Mouse (Mus musculus): ENCODE data around the gene Gpr143. TPM values are rescaled to one million over a fixed set of nuclear protein-coding genes. Genes with fewer than 3 reads are reported as not detected.
A peak's percentile ranks its signal among the peaks of the same experiment; 100 is the strongest.
"Not testable (repeated sequence)": the region's sequence is repeated elsewhere in the genome, so short reads cannot be mapped to it uniquely, and the experiment has no call there.

Gpr143 gene
- total and polyA plus RNA-seq, 3 experiments = not detected

DNA sequence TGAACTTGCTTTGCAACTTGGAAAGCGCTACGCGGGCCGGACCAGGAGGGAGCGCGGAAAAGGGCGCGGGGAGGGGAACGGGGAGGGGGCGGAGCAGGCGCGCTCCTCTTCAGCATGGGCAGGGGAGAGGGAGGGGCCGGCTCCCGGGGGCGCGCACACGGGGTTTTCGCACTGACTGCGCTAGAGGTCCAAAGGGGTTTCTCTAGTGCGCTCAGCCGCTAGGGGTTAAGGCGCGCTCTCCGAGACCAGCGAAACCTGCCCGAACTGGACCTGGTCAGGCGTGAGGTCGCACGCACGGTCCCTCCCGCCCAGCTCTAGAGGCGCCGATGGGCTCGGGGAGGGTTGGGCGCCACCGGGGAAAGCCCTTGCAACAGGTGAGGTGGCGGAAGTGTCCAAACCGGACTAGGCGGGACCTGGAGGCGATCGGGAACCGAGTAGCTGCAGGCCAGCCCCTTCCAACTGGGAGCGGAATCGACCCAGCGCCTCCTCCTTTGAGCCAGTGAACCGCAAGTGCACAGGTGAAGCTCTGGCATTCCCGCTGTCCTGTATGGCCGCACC is 12.0 kb upstream of the Gpr143 start:
- peak overlapping the region; percentile 70 for H3K9ac ChIP-seq (ENCODE audit: low read depth, low read length)
- H3K27me3 ChIP-seq (ENCODE audit: control insufficient read depth, insufficient read depth, low read length) = no peaks in the 10 kb centered on the region
- no peaks in the 10 kb centered on the region for H3K4me1 ChIP-seq (ENCODE audit: control insufficient read depth, insufficient read depth, low read length)
- peak; percentile 58 to 69 for DNase-seq
- intact Hi-C loops (cut with DNase I) = loop anchor here (2.0 to 5.0 kb wide), 2 partner anchors 48 to 61 kb away; no protein-coding TSS in a partner anchor
- WGBS = 13% methylated on average over 28 of the region's 48 CpGs
- peak overlapping the region; percentile 64 for H3K4me3 ChIP-seq
- H3K27ac ChIP-seq = peak overlapping the region; percentile 20; the same call in 1 of the 2 replicates
- H3K36me3 ChIP-seq (ENCODE audit: control insufficient read depth, insufficient read depth, low read length) = no peaks in the 10 kb centered on the region
- H3K79me2 ChIP-seq (replicated peaks; ENCODE audit: control insufficient read depth, insufficient read depth, low read length) = no peaks in the 10 kb centered on the region
- TF ChIP-seq CTCF (IDR thresholded peaks at IDR 0.05) (peak; percentile 14; the same call in 1 of the 2 replicates), POLR2A (IDR thresholded peaks at IDR 0.05; ENCODE audit: insufficient read depth, low read depth, low read length) (no peak)

GRCm38 (mm10) chrX:152788129-152788528 is 6.4 kb downstream of the Gpr143 start:
- no peak for DNase-seq

DNA sequence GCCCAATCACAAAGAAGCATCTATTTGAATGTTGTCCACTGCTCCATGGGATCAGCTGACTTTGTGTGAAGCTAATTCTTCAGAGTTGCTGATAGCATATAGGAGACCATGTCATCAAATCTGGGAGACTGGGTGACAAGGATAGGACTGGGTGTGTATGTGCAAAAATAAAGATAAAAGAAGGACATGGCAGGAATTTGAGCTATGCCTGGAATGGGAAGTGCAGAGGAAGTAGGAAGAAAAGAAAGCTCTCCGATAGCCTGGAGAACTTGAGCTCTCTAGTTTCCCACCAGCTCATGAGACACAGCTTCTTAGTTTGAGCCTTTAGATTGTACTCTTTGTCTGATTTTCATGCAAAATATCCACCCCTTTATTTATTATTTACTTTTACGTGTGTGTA is 6.9 kb downstream of the Gpr143 start:
- no peaks in the 10 kb centered on the region for H3K4me1 ChIP-seq (ENCODE audit: control insufficient read depth, insufficient read depth, low read length)
- no peaks in the 10 kb centered on the region for H3K27me3 ChIP-seq (ENCODE audit: control insufficient read depth, insufficient read depth, low read length)
- DNase-seq = no peak
- no peak overlapping the region for H3K27ac ChIP-seq
- TF ChIP-seq CTCF (IDR thresholded peaks at IDR 0.05) (no peak), POLR2A (IDR thresholded peaks at IDR 0.05; ENCODE audit: insufficient read depth, low read depth, low read length) (no peak), EP300 (IDR thresholded peaks at IDR 0.05; ENCODE audit: insufficient read depth, low read depth, low read length) (no peak)
- 58% methylated on average over 2 of the region's 2 CpGs for WGBS
- H3K36me3 ChIP-seq (ENCODE audit: control insufficient read depth, insufficient read depth, low read length) = no peaks in the 10 kb centered on the region
- no peaks in the 10 kb centered on the region for H3K79me2 ChIP-seq (replicated peaks; ENCODE audit: control insufficient read depth, insufficient read depth, low read length)
- no peak overlapping the region for H3K9ac ChIP-seq (ENCODE audit: low read depth, low read length)
- intact Hi-C loops (cut with DNase I) = no loop called here
- no peak overlapping the region for H3K4me3 ChIP-seq

More at GRCm38 (mm10) chrX:152788129-152788528, 6.4 kb downstream of the Gpr143 start:
- 52% methylated on average over 1 of the region's 1 CpGs for WGBS
- Histone ChIP-seq H3K4me3 (no peak overlapping the region), H3K4me1 (ENCODE audit: control insufficient read depth, insufficient read depth, low read length) (no peaks in the 10 kb centered on the region), H3K79me2 (replicated peaks; ENCODE audit: control insufficient read depth, insufficient read depth, low read length) (no peaks in the 10 kb centered on the region), H3K36me3 (ENCODE audit: control insufficient read depth, insufficient read depth, low read length) (no peaks in the 10 kb centered on the region), H3K9ac (ENCODE audit: low read depth, low read length) (no peak overlapping the region), H3K27ac (no peak overlapping the region), H3K27me3 (ENCODE audit: control insufficient read depth, insufficient read depth, low read length) (no peaks in the 10 kb centered on the region)
- intact Hi-C loops (cut with DNase I) = no loop called here
- TF ChIP-seq CTCF (IDR thresholded peaks at IDR 0.05) (no peak), POLR2A (IDR thresholded peaks at IDR 0.05; ENCODE audit: insufficient read depth, low read depth, low read length) (no peak), EP300 (IDR thresholded peaks at IDR 0.05; ENCODE audit: insufficient read depth, low read depth, low read length) (no peak)

DNA sequence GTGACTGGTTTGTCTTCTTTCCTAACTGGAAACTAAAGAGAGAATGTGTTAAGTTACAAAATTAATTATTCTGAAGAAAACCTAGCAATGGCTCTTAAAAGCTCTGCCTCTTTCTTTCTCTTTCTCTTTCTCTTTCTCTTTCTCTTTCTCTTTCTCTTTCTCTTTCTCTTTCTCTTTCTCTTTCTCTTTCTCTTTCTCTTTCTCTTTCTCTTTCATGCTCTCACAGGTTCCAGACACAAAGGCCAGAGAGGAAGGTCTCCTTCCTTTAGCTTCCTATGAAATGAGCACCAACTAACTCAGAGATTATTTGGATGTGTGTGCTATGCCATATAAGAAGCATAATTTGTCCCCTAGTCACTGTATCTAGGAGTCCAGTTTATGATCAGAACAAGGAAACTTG is 23.6 kb downstream of the Gpr143 start:
- Histone ChIP-seq H3K27me3 (ENCODE audit: control insufficient read depth, insufficient read depth, low read length) (no peaks in the 10 kb centered on the region), H3K4me1 (ENCODE audit: control insufficient read depth, insufficient read depth, low read length) (no peaks in the 10 kb centered on the region), H3K79me2 (replicated peaks; ENCODE audit: control insufficient read depth, insufficient read depth, low read length) (no peaks in the 10 kb centered on the region), H3K36me3 (ENCODE audit: control insufficient read depth, insufficient read depth, low read length) (no peaks in the 10 kb centered on the region), H3K27ac (no peak overlapping the region), H3K4me3 (no peak overlapping the region), H3K9ac (ENCODE audit: low read depth, low read length) (no peak overlapping the region)
- no peak for DNase-seq
- TF ChIP-seq CTCF (IDR thresholded peaks at IDR 0.05) (no peak), POLR2A (IDR thresholded peaks at IDR 0.05; ENCODE audit: insufficient read depth, low read depth, low read length) (no peak), EP300 (IDR thresholded peaks at IDR 0.05; ENCODE audit: insufficient read depth, low read depth, low read length) (no peak)
- intact Hi-C loops (cut with DNase I) = no loop called here

DNA sequence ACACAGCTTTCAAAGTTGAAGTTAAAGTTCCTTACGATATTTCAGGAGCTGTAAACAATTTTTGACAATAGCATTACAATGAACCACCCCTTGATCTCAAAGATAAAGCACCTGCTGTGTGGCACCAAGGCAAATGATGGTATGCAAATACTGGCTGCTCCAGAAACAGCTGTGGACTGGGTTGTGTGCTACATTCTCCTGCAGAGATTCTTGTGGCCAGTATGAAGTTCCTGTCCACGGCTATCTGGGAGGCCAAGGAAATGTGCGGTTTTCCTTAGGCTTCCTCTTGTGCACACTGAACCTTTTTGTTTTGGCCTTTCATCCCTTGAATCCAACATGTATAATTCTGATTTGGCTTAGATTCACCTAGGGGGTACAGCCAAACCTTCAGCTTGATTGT is 31.6 kb downstream of the Gpr143 start:
- H3K9ac ChIP-seq (ENCODE audit: low read depth, low read length) = no peak overlapping the region
- intact Hi-C loops (cut with DNase I) = loop anchor here (10.0 kb wide), 1 partner anchor 279 kb away; no protein-coding TSS in a partner anchor
- no peaks in the 10 kb centered on the region for H3K36me3 ChIP-seq (ENCODE audit: control insufficient read depth, insufficient read depth, low read length)
- no peaks in the 10 kb centered on the region for H3K27me3 ChIP-seq (ENCODE audit: control insufficient read depth, insufficient read depth, low read length)
- TF ChIP-seq POLR2A (IDR thresholded peaks at IDR 0.05; ENCODE audit: insufficient read depth, low read depth, low read length) = no peak
- TF ChIP-seq CTCF (IDR thresholded peaks at IDR 0.05) = no peak
- no peak for TF ChIP-seq EP300 (IDR thresholded peaks at IDR 0.05; ENCODE audit: insufficient read depth, low read depth, low read length)
- DNase-seq = no peak
- no peaks in the 10 kb centered on the region for H3K79me2 ChIP-seq (replicated peaks; ENCODE audit: control insufficient read depth, insufficient read depth, low read length)
- 54% methylated on average over 3 of the region's 3 CpGs for WGBS
- H3K4me3 ChIP-seq = no peak overlapping the region
- no peaks in the 10 kb centered on the region for H3K4me1 ChIP-seq (ENCODE audit: control insufficient read depth, insufficient read depth, low read length)
- H3K27ac ChIP-seq = no peak overlapping the region

GRCm38 (mm10) chrX:152818996-152819395 is 37.3 kb downstream of the Gpr143 start:
- H3K9ac ChIP-seq (ENCODE audit: low read depth, low read length) = no peak overlapping the region
- DNase-seq = no peak
- H3K36me3 ChIP-seq (ENCODE audit: control insufficient read depth, insufficient read depth, low read length) = no peaks in the 10 kb centered on the region
- no peak overlapping the region for H3K4me3 ChIP-seq
- no peaks in the 10 kb centered on the region for H3K27me3 ChIP-seq (ENCODE audit: control insufficient read depth, insufficient read depth, low read length)
- no peaks in the 10 kb centered on the region for H3K79me2 ChIP-seq (replicated peaks; ENCODE audit: control insufficient read depth, insufficient read depth, low read length)
- TF ChIP-seq CTCF (IDR thresholded peaks at IDR 0.05) (peak; percentile 76), EP300 (IDR thresholded peaks at IDR 0.05; ENCODE audit: insufficient read depth, low read depth, low read length) (no peak), POLR2A (IDR thresholded peaks at IDR 0.05; ENCODE audit: insufficient read depth, low read depth, low read length) (no peak)
- no peaks in the 10 kb centered on the region for H3K4me1 ChIP-seq (ENCODE audit: control insufficient read depth, insufficient read depth, low read length)
- intact Hi-C loops (cut with DNase I) = loop anchor here (1.0 to 10.0 kb wide), 4 partner anchors 52 to 284 kb away; partner anchors contain the start of gene Shroom2
- H3K27ac ChIP-seq = no peak overlapping the region

- H3K36me3 ChIP-seq (ENCODE audit: control insufficient read depth, insufficient read depth, low read length); H3K4me1 ChIP-seq (ENCODE audit: control insufficient read depth, insufficient read depth, low read length); H3K27ac ChIP-seq; H3K27me3 ChIP-seq (ENCODE audit: control insufficient read depth, insufficient read depth, low read length); H3K9ac ChIP-seq (ENCODE audit: low read depth, low read length); H3K4me3 ChIP-seq; DNase-seq; intact Hi-C loops (cut with DNase I); H3K79me2 ChIP-seq (replicated peaks; ENCODE audit: control insufficient read depth, insufficient read depth, low read length): not testable (repeated sequence)
- WGBS = no CpG with 5 or more reads among the region's 1 CpGs
Observed at GRCm38 (mm10) chrX:152831003-152831550, 49.4 kb downstream of the Gpr143 start.
